Mouse (Mus musculus) v-Abl transformed pro-B cells (cell line): Measurements from ENCODE around the gene Rdh5.

Source experiments
- in situ Hi-C, 2 experiments: fragments of 400-800 bp; cut with MboI; formaldehyde crosslinking; loops; one replicate each; pipeline ENCODE4 v1.15.1; 2025; ENCODE audit not compliant: unreplicated experiment in 2 of 2

Gene Rdh5

DNA sequence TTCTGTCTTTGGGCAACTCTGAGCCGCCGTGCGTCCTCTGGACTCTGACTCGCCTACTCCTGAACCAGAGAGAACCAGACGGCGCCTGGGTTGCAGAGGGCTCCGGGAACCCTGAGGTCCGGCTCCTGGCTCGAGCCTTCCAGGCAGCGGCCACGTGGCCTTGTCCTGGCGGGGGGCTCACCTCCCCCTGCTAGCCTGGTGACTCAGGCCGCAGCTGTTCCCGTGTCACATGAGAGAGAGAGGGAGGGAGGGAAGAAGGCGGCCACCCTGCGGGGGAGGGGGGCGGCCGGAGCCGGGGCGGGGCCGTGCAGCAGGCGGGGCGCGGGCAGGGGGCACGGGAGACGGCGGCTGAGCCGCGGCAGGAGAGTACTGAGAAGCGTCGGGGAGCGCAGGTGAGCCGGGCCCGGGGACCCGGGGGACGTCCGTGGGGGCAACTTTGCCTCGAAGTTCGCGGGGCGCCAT, 13.1 kb downstream of the Rdh5 start:
- in situ Hi-C loops: no loop called here

DNA sequence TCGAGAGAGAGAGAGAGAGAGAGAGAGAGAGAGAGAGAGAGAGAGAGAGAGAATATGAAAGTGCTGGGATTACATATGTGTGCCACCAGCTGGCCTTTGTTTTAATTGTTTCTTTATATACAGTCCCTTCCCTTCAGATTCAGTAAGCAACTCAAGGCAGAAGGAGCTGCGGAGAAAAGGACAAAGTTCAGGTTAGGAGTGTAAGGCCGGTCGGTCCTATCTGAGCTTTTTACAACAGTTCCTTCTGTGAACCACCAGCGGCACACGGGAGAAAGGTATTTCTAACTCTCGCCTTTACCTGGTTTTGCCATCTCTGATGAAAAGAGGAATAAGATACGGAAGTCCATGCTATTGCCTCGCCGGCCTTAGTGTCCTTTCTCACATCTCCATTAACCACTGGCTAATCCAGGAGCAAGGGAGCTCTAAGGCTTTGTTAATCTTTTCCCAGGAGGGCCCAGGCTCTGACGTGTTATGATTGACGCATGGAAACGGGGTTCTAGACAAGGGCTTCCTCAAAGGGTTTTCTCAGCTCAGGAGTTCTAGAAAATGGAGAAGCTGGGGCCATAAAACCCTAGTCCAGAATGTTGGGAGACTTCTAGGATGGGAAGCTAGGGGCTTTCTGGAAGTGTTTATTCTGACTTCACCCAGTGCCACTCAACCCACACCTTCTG, 13.8 kb downstream of the Rdh5 start:
- in situ Hi-C loops: no loop called here

DNA sequence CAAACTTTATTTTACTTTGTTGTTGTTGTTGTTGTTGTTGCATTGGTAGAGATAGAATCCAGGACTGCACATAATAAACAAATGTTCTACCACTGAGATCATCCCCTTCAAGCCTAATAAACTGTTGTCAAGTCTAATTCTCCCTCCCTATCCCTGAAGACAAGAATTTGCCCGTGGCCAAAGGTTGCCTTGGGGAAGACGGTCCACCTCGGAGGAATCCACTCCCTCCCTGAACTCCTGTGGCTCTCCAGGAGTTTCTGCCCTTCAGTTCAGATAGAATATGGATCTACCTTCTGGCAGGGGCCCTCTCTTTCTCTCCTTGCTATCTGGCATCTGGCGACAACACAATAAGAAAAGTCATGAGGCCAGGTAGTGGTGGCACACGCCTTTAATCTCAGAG, 17.9 kb downstream of the Rdh5 start:
- in situ Hi-C loops: no loop called here

GRCm38 (mm10) chr10:128902409-128902988, 20.2 kb downstream of the Rdh5 start:
- in situ Hi-C loops: no loop called here

- in situ Hi-C loops: no loop called here
These were observed 21.3 kb downstream of the Rdh5 start for GRCm38 (mm10) chr10:128901409-128901808.

DNA sequence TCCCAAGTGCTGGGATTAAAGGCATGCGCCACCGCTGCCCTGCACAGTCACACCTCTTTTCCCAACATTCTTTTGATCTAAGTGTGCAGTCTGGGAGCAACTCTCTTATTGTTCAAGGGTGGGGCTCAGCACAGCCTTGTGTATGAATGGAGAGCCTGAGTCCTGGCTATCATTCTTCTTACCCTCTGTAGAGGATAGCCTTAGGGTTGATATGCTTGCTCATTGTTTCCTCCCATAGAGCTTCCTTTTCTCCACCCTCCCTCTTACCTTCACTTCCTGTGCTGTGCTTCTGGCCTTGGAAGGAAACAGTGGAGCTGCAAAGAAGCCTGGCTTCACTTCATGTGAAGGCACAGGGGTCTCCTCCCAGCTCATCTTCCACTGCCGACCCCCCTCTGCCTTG, 22.0 kb downstream of the Rdh5 start, which contains the start of gene Cd63:
Gene Cd63 (plus strand): TSS at position 292 of the 400 bp plus-strand sequence.
- in situ Hi-C loops: no loop called here

- in situ Hi-C loops: loop anchor here (5.0 to 25.0 kb wide), 6 partner anchors 53 to 563 kb away; partner anchors contain the start of gene Cs (in 1 of the 2)
These were observed 22.8 kb downstream of the Rdh5 start for GRCm38 (mm10) chr10:128899759-128900490.

- in situ Hi-C loops: loop anchor here (5.0 to 25.0 kb wide), 6 partner anchors 50 to 560 kb away; partner anchors contain the start of gene Cs (in 1 of the 2)
These were observed 25.2 kb downstream of the Rdh5 start for GRCm38 (mm10) chr10:128897501-128897900.

GRCm38 (mm10) chr10:128896807-128897206, 25.9 kb downstream of the Rdh5 start:
- in situ Hi-C loops: loop anchor here (5.0 to 25.0 kb wide), 6 partner anchors 50 to 560 kb away; partner anchors contain the start of gene Cs (in 1 of the 2)

DNA sequence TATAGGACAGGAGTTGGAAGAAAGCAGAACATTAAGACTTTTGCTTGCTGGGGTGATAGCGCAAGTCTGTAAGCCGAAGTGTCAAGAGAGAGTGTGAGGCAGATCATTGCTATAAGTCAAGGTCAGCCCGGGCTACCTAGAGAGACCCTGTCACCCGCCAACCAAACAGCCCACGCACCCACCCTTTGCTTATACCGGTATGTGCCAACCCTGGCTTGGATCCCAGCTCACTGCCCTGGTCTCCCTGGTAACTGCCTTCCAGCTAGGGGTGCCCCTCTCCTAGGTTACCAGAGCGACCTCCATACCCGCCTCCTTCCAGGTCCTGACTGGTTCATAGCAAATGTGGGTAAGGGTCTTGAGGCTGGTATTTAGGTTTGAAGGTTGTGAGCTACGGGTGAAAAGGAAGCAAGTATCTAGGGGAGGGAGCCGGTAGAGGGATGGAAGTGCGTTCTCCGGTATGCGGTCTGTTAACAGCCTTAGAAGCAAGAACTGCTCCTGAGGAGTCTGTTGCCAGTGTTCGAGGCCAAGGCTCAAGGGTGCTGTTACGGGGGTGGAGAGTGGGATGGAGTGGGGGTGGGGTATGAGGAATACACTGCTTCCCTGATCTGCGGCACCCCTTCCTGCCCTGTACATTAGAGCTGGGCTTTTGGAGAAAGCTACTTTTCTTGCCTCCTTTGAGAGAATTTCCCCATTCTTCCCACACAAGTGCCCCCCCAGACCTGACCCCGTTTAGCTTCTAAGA, 26.6 kb downstream of the Rdh5 start:
- in situ Hi-C loops: loop anchor here (5.0 to 25.0 kb wide), 6 partner anchors 49 to 559 kb away; partner anchors contain the start of gene Cs (in 1 of the 2)

- in situ Hi-C loops: loop anchor here (5.0 to 25.0 kb wide), 6 partner anchors 48 to 558 kb away; partner anchors contain the start of gene Cs (in 1 of the 2)
These were observed 27.3 kb downstream of the Rdh5 start for GRCm38 (mm10) chr10:128895437-128895836.

GRCm38 (mm10) chr10:128892246-128892645, 30.4 kb downstream of the Rdh5 start:
- in situ Hi-C loops: loop anchor here (10.0 to 25.0 kb wide), 3 partner anchors 277 to 555 kb away; partner anchors contain the start of gene Cs (in 1 of the 2)

DNA sequence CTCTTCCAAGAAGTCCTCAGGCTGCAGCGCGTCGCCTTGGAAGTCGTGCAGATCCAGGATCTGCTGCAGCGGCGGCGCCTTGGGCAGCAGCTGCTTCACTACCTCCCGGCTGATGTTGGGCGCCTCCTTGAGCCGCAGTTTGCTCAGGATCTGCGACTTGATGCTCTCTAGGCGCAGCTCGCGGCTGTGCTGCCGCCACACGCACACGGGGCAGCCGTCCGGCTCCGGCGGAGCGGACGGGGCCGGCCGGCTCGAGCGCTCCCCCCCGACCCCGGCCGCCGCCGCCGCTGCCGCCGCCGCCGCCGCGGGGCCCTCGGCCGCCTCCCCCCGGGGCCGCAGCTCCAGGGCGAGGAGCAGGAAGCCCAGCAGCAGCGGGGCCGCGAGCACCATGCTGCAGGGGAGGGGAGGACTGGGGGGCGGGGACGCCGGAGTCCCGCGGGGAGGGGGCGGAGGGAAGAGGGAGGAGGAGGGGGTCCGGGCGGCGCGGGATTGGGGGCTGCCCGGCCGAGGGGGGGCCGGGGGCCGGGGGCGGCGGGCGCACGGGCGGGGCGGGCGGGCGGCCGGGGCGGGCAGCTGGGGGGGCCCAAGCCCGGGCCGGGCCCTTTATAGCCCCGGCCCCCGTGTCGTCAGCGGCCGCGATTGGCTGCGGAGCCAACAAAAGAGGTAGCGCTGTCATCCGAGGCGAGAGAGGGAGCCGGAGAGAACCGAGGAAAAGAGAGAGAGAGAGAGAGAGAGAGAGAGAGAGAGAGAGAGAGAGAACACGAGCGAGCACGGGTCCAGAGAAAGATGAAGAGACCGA, 31.2 kb downstream of the Rdh5 start, which contains the start of gene Gdf11:
Gene Gdf11 (minus strand): TSS at position 423 of the 799 bp plus-strand sequence.
- in situ Hi-C loops: loop anchor here (10.0 to 25.0 kb wide), 3 partner anchors 277 to 554 kb away; partner anchors contain the start of gene Cs (in 1 of the 2)

GRCm38 (mm10) chr10:128890383-128891295, 32.0 kb downstream of the Rdh5 start:
- in situ Hi-C loops: loop anchor here (10.0 to 25.0 kb wide), 3 partner anchors 276 to 553 kb away; partner anchors contain the start of gene Cs (in 1 of the 2)

- in situ Hi-C loops: loop anchor here (10.0 to 25.0 kb wide), 3 partner anchors 275 to 553 kb away; partner anchors contain the start of gene Cs (in 1 of the 2)
These were observed 32.8 kb downstream of the Rdh5 start for GRCm38 (mm10) chr10:128889846-128890245.

- in situ Hi-C loops: loop anchor here in 1 of 2 experiments (25.0 kb wide), 1 partner anchor 552 kb away; the partner anchor contains the start of gene Cs
These were observed 33.5 kb downstream of the Rdh5 start for GRCm38 (mm10) chr10:128888941-128889827.

- in situ Hi-C loops: loop anchor here in 1 of 2 experiments (25.0 kb wide), 1 partner anchor 545 kb away; the partner anchor contains the start of gene Cs
These were observed 40.6 kb downstream of the Rdh5 start for GRCm38 (mm10) chr10:128882067-128882466.
